Mouse (Mus musculus): Measurements from ENCODE around the gene Eif3a. TPM values are rescaled to one million over a fixed set of nuclear protein-coding genes. Genes with fewer than 3 reads are reported as not detected.

Eif3a gene
- total RNA-seq, 2 experiments from 2014 or later, result 89.5 to 96.3 TPM

- Histone ChIP-seq H3K4me3 (peak overlapping the region; percentile 83), H3K27ac (peak overlapping the region; percentile 96)
- no peak for TF ChIP-seq CTCF (IDR thresholded peaks at IDR 0.05)
- intact Hi-C loops (cut with DNase I), result loop anchor here (10.0 kb wide), 1 partner anchor 322 kb away; no protein-coding TSS in a partner anchor
- no peak for DNase-seq (ENCODE audit: extremely low spot score in 1 of 2, low spot score in 2 of 2)
Observed at GRCm38 (mm10) chr19:60757099-60757785, 33.2 kb downstream of the Eif3a start.

DNA sequence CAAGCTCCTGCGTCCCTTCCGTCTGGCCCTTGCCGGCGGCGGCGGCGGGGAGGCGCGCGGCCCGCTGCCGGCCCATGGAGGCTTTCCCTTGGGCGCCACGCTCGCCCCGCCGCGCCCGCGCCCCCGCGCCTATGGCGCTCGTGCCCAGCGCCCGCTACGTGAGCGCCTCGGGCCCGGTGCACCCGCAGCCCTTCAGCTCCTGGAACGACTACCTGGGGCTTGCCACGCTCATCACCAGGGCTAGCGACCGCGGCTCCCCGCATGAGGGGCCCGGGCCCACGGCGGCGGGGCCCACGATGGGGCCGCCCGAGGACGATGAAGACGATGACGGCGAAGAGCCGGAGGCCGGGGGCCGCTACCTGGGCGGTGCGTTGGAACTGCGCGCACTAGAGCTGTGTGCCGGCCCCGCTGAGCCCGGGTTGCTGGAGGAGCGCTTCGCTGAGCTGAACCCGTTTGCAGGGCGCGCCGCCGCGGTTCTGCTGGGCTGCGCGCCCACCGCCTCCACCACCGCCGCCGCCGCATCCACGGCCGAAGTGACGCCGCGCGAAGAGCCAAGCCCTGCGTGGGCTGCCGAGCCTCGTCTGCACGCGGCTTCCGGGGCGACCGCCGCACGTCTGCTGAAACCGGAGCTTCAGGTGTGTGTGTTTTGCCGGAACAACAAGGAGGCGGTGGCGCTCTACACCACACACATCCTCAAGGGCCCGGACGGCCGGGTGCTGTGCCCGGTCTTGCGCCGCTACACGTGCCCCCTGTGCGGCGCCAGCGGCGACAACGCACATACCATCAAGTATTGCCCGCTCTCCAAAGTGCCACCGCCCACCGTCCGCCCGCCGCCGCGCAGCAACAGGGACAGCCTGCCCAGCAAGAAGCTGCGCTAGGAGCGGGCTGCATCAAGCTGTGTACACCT, 34.0 kb downstream of the Eif3a start:
- peak; percentile 70 to 73 for DNase-seq (ENCODE audit: extremely low spot score in 1 of 2, low spot score in 2 of 2)
- Histone ChIP-seq H3K27ac (peak overlapping the region; percentile 96), H3K4me3 (peak overlapping the region; percentile 83)
- no peak for TF ChIP-seq CTCF (IDR thresholded peaks at IDR 0.05)
- intact Hi-C loops (cut with DNase I), result loop anchor here (1.0 to 10.0 kb wide), 2 partner anchors 175 to 322 kb away; partner anchors contain the start of gene Cacul1

DNA sequence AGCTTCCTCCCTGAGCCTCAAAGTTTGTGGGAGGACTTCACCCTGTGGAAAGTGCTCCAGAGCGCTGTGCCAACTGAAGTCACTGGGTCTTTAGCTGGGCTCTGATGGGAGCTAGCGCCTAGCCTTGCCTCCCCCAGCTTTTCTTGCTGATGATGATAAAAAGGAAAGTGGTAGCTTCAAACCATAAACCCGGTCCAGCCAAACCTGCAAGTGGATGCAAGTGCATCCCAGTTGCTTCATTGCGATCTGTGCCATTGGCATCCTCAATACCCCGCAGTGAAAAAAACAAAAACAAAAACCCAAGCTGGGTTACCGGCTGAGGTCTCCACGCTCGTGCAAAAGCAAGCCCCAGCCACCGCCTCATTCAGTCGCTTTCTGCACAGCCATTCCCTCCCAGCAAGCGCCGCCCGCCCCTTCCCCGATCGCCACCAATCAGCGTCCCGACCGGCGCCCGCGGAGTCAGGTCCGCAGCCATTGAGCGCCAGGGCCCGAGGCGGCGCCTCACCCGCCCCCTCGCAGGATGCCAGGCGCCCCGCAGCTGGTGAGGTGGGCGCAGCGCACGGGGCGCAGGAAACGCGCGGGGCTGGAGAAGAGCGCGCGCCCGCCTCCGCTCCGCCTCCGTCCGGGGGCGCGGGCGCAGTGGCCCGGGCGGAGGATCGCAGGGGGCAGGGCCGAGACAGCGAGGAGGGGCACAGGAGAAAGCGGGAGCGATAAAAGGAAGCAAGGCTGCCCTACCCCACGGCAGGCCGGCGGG, 34.8 kb downstream of the Eif3a start, which contains the start of gene Nanos1:
TSS of gene Nanos1 (plus strand) at position 550 of the 754 bp plus-strand sequence.
- peak within 1 kb of the TSS; percentile 83 for H3K4me3 ChIP-seq
- DNase-seq (ENCODE audit: extremely low spot score in 1 of 2, low spot score in 2 of 2), result peak; percentile 92 to 94
- intact Hi-C loops (cut with DNase I), result loop anchor here (1.0 to 10.0 kb wide), 3 partner anchors 77 to 321 kb away; partner anchors contain the start of gene Cacul1
- H3K27ac ChIP-seq, result peak within 1 kb of the TSS; percentile 96
- TF ChIP-seq CTCF (IDR thresholded peaks at IDR 0.05), result no peak; the same call in none of the 2 replicates

DNA sequence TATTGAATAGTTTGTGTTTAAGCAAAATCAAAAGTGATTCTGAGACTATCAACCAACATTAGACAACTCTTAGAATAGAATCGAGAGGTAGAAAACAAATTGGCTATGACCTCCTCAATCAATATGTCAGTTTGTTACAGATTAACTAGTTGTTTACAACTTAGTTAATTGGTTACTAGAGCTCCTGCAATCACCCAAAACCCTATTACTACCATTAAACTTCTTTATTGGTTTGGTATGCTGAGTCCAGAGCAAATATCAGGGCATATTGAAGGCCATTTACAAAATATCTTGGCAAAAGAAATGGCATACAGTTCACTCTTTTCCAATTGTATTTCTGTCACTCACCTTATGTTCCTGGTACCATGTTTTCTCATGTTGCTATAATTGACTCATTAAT, 42.7 kb downstream of the Eif3a start:
- Histone ChIP-seq H3K27ac (no peak overlapping the region), H3K4me3 (no peak overlapping the region)
- no peak for TF ChIP-seq CTCF (IDR thresholded peaks at IDR 0.05)
- intact Hi-C loops (cut with DNase I), result no loop called here
- DNase-seq (ENCODE audit: extremely low spot score in 1 of 2, low spot score in 2 of 2), result no peak

- TF ChIP-seq CTCF (IDR thresholded peaks at IDR 0.05), result no peak
- no peak overlapping the region for H3K4me3 ChIP-seq
- H3K27ac ChIP-seq, result no peak overlapping the region
- DNase-seq (ENCODE audit: extremely low spot score in 1 of 2, low spot score in 2 of 2), result no peak
- intact Hi-C loops (cut with DNase I), result no loop called here
Observed at GRCm38 (mm10) chr19:60743767-60744547, 46.5 kb downstream of the Eif3a start.

- no peak; the same call in none of the 2 replicates for TF ChIP-seq CTCF (IDR thresholded peaks at IDR 0.05)
- H3K4me3 ChIP-seq, result no peak overlapping the region
- intact Hi-C loops (cut with DNase I), result no loop called here
Observed at GRCm38 (mm10) chr19:60740560-60740959, 49.9 kb downstream of the Eif3a start.

DNA sequence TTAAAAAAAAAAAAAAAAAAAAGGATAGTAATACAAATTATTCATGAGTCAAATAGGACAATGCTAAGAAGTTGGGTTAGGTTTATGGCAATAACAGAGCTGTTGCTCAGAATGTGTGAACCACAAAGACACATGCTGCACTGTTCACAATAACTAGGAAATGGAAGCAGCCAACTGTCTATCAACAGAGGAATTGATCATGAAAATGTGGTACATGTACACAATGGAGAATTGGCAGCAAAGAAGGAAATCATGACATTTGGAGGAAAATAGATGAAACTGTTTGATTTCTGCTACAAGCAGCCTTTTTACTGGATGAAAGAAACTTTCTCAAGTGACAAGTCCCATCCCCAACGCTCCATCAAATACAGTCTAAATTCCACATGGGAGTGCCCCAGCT, 58.5 kb downstream of the Eif3a start:
- TF ChIP-seq CTCF (IDR thresholded peaks at IDR 0.05), result no peak
- intact Hi-C loops (cut with DNase I), result no loop called here
- no peak overlapping the region for H3K4me3 ChIP-seq
- DNase-seq (ENCODE audit: extremely low spot score in 1 of 2, low spot score in 2 of 2), result no peak
- H3K27ac ChIP-seq, result no peak overlapping the region

More at GRCm38 (mm10) chr19:60740560-60740959, 49.9 kb downstream of the Eif3a start:
- DNase-seq (ENCODE audit: extremely low spot score in 1 of 2, low spot score in 2 of 2), result no peak
- no peak overlapping the region for H3K27ac ChIP-seq

- H3K4me3 ChIP-seq, result no peak overlapping the region
- TF ChIP-seq CTCF (IDR thresholded peaks at IDR 0.05), result no peak
- H3K27ac ChIP-seq, result no peak overlapping the region
- intact Hi-C loops (cut with DNase I), result no loop called here
- DNase-seq (ENCODE audit: extremely low spot score in 1 of 2, low spot score in 2 of 2), result no peak
Observed at GRCm38 (mm10) chr19:60731299-60731698, 59.2 kb downstream of the Eif3a start.

DNA sequence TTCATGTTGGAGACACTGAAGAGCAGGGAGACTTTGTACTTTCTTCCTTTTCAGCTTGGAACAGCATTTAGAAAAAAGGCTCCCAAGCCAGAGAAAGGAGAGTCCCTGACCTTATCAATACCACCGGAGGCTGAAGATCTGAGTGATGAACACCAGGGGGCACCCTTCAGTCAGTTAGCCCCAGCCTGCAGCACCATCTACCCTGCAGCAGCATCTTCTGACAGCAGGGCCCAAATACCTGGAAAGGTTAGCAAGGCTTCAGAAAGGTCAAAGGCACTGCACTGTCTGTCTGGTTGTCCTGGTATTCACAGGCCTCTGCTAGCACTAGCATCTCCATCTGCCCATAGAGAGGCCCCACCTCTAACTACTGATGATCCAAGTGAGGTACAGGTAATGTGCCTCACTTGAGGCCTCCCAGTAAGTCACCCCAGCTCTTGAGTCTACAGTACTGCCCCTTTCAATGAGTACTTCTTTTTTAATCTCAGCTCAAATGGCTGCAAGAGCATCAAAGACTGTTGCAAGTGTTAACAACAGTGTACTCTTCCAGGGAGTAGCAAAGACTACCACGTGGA, 60.1 kb downstream of the Eif3a start:
- DNase-seq (ENCODE audit: extremely low spot score in 1 of 2, low spot score in 2 of 2), result peak; percentile 9 to 18
- peak; percentile 70 for TF ChIP-seq CTCF (IDR thresholded peaks at IDR 0.05)
- H3K27ac ChIP-seq, result no peak overlapping the region
- H3K4me3 ChIP-seq, result no peak overlapping the region
- intact Hi-C loops (cut with DNase I), result no loop called here

DNA sequence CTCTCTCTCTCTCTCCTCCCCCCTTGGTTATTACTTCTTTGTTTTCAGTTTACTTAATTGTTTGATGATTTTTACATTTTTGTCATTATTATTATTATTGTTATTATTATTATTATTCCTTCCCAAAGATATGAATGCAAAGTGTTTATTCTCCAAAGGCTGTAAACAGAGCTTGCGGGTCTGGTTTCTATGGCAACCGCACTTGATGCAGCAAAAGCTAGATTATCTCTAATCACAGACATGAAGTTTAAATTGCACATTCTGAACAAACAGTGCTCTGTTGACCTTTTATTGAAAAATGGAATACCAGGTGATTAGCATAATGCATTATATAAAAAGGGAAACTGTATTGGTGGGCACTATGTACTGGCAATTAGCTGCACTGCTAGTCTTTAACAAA, 74.1 kb downstream of the Eif3a start:
- no peak for DNase-seq (ENCODE audit: extremely low spot score in 1 of 2, low spot score in 2 of 2)
- intact Hi-C loops (cut with DNase I), result no loop called here
- TF ChIP-seq CTCF (IDR thresholded peaks at IDR 0.05), result no peak
- Histone ChIP-seq H3K4me3 (no peak overlapping the region), H3K27ac (no peak overlapping the region)

Data from left cerebral cortex, adult 2 months (tissue).